Mouse (Mus musculus) lung, embryonic 14.5 days (tissue): ENCODE data around the gene Olfr312. TPM values are rescaled to one million over a fixed set of nuclear protein-coding genes. Genes with fewer than 3 reads are reported as not detected.
A peak's percentile ranks its signal among the peaks of the same experiment; 100 is the strongest.

Source experiments
- ATAC-seq: fragments of 200-750 bp; cut with Nextera tagmentation; 2 replicates; pipeline ENCODE4 v1.8.0; 2017; ENCODE audit warnings: mild to moderate bottlenecking, moderate TSS enrichment, moderate library complexity; ENCODE audit not compliant: insufficient read depth
- DNase-seq: peaks from one replicate; pipeline ENCODE4 v3.0.0-alpha.2; 2015
- H3K27ac ChIP-seq: fragments of 300-500 bp; sonication (generic); 2 replicates; pipeline ENCODE4 v1.5.1; 2014; ENCODE audit warnings: low read depth, mild to moderate bottlenecking, moderate library complexity
- H3K27me3 ChIP-seq: fragments of 300-500 bp; sonication (generic); 2 replicates; pipeline ENCODE4 v1.6.1; 2014; ENCODE audit warnings: low read length, control low read depth; ENCODE audit not compliant: insufficient read depth
- H3K36me3 ChIP-seq: fragments of 300-500 bp; sonication (generic); 2 replicates; pipeline ENCODE4 v1.6.1; 2014; ENCODE audit warnings: control low read depth; ENCODE audit not compliant: insufficient read depth
- H3K4me1 ChIP-seq: fragments of 300-500 bp; sonication (generic); 2 replicates; pipeline ENCODE4 v1.6.1; 2014; ENCODE audit warnings: antibody characterized with exemption, control low read depth; ENCODE audit not compliant: insufficient read depth
- H3K4me2 ChIP-seq: fragments of 300-500 bp; sonication (generic); 2 replicates; pipeline ENCODE4 v1.6.1; 2014; ENCODE audit warnings: mild to moderate bottlenecking
- H3K4me3 ChIP-seq: fragments of 300-500 bp; sonication (generic); 2 replicates; pipeline ENCODE4 v1.5.1; 2014; ENCODE audit warnings: low read depth, low read length
- H3K9ac ChIP-seq: fragments of 300-500 bp; sonication (generic); 2 replicates; pipeline ENCODE4 v1.6.1; 2014
- H3K9me3 ChIP-seq: fragments of 300-500 bp; sonication (generic); 2 replicates; pipeline ENCODE4 v1.6.1; 2016; ENCODE audit warnings: low read depth, low read length, control low read depth
- CTCF ChIP-seq: IDR thresholded peaks from 2 replicates; pipeline ENCODE4 v1.5.1; 2016; ENCODE audit warnings: antibody characterized with exemption, low read depth
- WGBS: fragments of 180-500 bp; shearing (Covaris S2); extraction: QIAGEN DNeasy Blood & Tissue Kit; methylation state at CpG from one replicate; pipeline ENCODE4 v1.1.7; 2014; 5-methylcytosine and 5-hydroxymethylcytosine counted together
- polyA plus RNA-seq: library from polyadenylated mRNA; unstranded; fragments of >200 nt; fragmentation: Nextera tagmentation; extraction: Ambion mirVana; gene quantifications from 2 replicates; pipeline ENCODE4 v1.2.1, GENCODE M21; 2014

Gene Olfr312
- polyA plus RNA-seq, 1 experiment from 2014 or later: not detected

DNA sequence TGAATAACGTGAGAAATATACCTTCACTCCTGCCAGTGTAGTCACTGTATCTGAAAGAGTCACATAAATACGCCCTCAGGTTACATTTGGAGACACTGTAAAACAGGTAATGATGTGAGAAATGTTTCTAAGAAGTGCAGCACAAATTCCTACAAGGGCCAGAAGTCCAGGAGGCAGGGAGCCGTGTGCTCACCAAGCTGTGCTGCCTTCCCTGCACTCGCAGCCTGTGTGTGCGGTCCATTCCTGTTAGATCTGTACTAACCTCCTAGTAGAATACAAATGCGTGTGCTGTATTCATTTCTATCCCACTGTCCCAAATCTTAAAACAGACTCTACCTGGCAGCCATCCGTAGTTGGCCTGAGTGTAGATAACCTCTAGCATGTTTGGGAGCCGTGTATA lies 31.7 kb downstream of the Olfr312 start:
- no peak for DNase-seq
- Histone ChIP-seq H3K27ac (no peak overlapping the region), H3K27me3 (no peaks in the 10 kb centered on the region), H3K36me3 (peaks cover 32% of the 10 kb centered on the region), H3K4me2 (no peak overlapping the region), H3K9me3 (peaks cover 16% of the 10 kb centered on the region; the same call in 1 of the 2 replicates), H3K4me3 (no peak overlapping the region), H3K4me1 (no peaks in the 10 kb centered on the region), H3K9ac (no peak overlapping the region)
- TF ChIP-seq CTCF: no peak
- 93% methylated on average over 8 of the region's 8 CpGs for WGBS
- ATAC-seq: no peak

DNA sequence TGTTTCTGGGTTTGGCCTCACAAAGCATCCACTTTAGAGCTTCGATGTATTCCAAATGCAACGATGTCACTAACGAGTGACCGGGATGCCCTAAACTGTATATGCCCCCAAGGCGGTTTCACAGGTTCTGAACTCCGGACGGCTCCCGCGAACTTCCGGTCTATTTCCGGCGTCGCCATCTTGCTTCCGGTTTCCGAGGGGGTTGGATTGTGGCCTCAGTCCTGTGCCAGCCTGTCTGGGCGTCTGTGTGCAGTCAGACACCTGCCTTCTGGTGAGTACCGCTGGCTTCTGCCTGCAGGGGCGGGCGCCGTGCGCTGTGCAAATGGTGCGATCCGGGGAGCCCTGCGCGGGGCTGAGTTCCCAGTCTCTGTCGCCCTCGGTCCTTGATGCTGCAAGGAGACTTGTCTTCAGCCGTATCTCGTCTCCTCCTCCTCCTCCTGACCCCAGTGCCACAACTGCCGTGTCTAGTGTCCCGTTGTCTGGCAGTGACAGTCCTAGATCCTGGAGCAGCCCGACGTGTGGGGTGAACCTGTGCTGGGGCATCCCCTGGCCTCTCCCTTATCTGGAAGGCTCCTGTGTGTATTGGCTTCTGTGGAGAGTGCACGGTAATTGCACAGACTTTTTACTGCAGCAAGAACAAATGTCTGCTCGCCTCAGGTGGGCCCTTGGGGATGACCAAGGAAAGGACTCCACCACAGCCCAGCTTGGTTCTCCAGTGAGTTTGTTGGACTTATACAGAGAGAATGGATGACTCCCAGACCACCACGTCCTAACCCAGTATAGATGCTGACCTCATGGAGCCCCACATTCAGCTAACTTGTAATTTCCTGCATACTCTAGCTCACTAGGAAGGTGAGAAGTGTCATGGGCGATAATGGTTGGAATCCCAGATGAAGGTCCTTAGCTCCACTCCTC lies 38.3 kb downstream of the Olfr312 start, which contains the start of gene 2810021J22Rik:
Gene 2810021J22Rik (plus strand): TSS at position 178 of the 915 bp plus-strand sequence.
- Histone ChIP-seq H3K27ac (peak within 1 kb of the TSS; percentile 77), H3K9ac (peak within 1 kb of the TSS; percentile 74), H3K4me1 (peaks cover 3% of the 10 kb centered on the region; the same call in 1 of the 2 replicates), H3K4me2 (peak within 1 kb of the TSS; percentile 81), H3K36me3 (peaks cover 7% of the 10 kb centered on the region), H3K9me3 (no peaks in the 10 kb centered on the region), H3K27me3 (no peaks in the 10 kb centered on the region), H3K4me3 (peak within 1 kb of the TSS; percentile 63)
- WGBS: 3% methylated on average over 37 of the region's 37 CpGs
- peak; percentile 26; the same call in 1 of the 2 replicates for TF ChIP-seq CTCF
- peak; percentile 93 for ATAC-seq
- peak; percentile 90 for DNase-seq

DNA sequence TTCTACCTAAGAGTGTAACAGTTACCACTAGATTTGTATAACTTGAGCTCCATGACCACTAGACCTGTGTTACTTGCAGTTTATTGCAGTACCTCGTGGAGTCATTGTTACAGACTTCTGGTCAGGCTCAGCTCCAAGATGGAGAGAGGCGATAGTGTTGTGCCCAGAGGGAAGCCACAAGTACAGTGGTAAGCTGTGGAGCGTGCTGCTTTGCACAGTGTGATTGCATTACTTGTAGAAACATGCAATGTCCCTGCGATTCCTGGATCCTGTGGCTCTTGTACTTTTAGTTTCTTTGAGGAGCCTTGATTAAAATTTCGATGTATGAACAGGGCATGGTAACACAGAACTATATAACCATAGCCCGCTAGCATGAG lies 38.9 kb downstream of the Olfr312 start:
- peak overlapping the region; percentile 74; the same call in 1 of the 2 replicates for H3K9ac ChIP-seq
- H3K4me2 ChIP-seq: peak overlapping the region; percentile 81
- peaks cover 3% of the 10 kb centered on the region; the same call in 1 of the 2 replicates for H3K4me1 ChIP-seq
- ATAC-seq (no peak), DNase-seq (no peak)
- H3K4me3 ChIP-seq: peak overlapping the region; percentile 63
- H3K9me3 ChIP-seq: no peaks in the 10 kb centered on the region
- peaks cover 7% of the 10 kb centered on the region for H3K36me3 ChIP-seq
- H3K27me3 ChIP-seq: no peaks in the 10 kb centered on the region
- no peak overlapping the region for H3K27ac ChIP-seq
- no peak for TF ChIP-seq CTCF
- 78% methylated on average over 6 of the region's 6 CpGs for WGBS

GRCm38 (mm10) chr11:58870961-58871360 lies 41.9 kb downstream of the Olfr312 start:
- H3K27me3 ChIP-seq: no peaks in the 10 kb centered on the region
- 78% methylated on average over 4 of the region's 4 CpGs for WGBS
- H3K36me3 ChIP-seq: peaks cover 9% of the 10 kb centered on the region
- no peak overlapping the region for H3K9ac ChIP-seq
- no peak overlapping the region for H3K27ac ChIP-seq
- no peak overlapping the region for H3K4me2 ChIP-seq
- TF ChIP-seq CTCF: no peak
- H3K4me3 ChIP-seq: no peak overlapping the region
- H3K9me3 ChIP-seq: no peaks in the 10 kb centered on the region
- peaks cover 3% of the 10 kb centered on the region; the same call in 1 of the 2 replicates for H3K4me1 ChIP-seq
- DNase-seq (no peak), ATAC-seq (no peak)

GRCm38 (mm10) chr11:58883756-58884155 lies 54.7 kb downstream of the Olfr312 start:
- peaks cover 24% of the 10 kb centered on the region for H3K36me3 ChIP-seq
- WGBS: 82% methylated on average over 8 of the region's 8 CpGs
- TF ChIP-seq CTCF: no peak
- no peak for DNase-seq
- no peak overlapping the region for H3K9ac ChIP-seq
- ATAC-seq: no peak
- H3K9me3 ChIP-seq: no peaks in the 10 kb centered on the region
- H3K4me3 ChIP-seq: no peak overlapping the region
- no peaks in the 10 kb centered on the region for H3K27me3 ChIP-seq
- no peaks in the 10 kb centered on the region for H3K4me1 ChIP-seq
- H3K27ac ChIP-seq: no peak overlapping the region
- H3K4me2 ChIP-seq: no peak overlapping the region

Other genes with a start within 250 kb of the Olfr312 start
- not detected in 2 replicates for gene Olfr324, start 234.1 kb upstream of the Olfr312 start, polyA plus RNA-seq
- not detected in 2 replicates for gene 2210407C18Rik, start 213.2 kb upstream of the Olfr312 start, polyA plus RNA-seq
- gene Olfr323, start 198.7 kb upstream of the Olfr312 start, polyA plus RNA-seq: not detected in 2 replicates
- gene Trim58, start 188.8 kb upstream of the Olfr312 start, polyA plus RNA-seq: 0.11 TPM in 1 of 2 replicates, not detected in the other
- gene Olfr322, start 170.5 kb upstream of the Olfr312 start, polyA plus RNA-seq: not detected in 2 replicates
- gene Olfr320, start 148.1 kb upstream of the Olfr312 start, polyA plus RNA-seq: not detected in 2 replicates
- not detected in 2 replicates for gene Olfr319, start 130.1 kb upstream of the Olfr312 start, polyA plus RNA-seq
- not detected in 2 replicates for gene Olfr318, start 105.2 kb upstream of the Olfr312 start, polyA plus RNA-seq
- gene Olfr317, start 90.0 kb upstream of the Olfr312 start, polyA plus RNA-seq: not detected in 2 replicates
- gene Olfr316, start 76.5 kb upstream of the Olfr312 start, polyA plus RNA-seq: not detected in 2 replicates
- gene Olfr315, start 56.0 kb upstream of the Olfr312 start, polyA plus RNA-seq: not detected in 2 replicates
- 0.11 TPM in 1 of 2 replicates, not detected in the other for gene Olfr314, start 46.3 kb upstream of the Olfr312 start, polyA plus RNA-seq
- not detected in 2 replicates for gene Fam183b, start 27.3 kb upstream of the Olfr312 start, polyA plus RNA-seq
- not detected in 2 replicates for gene Olfr313, start 14.2 kb upstream of the Olfr312 start, polyA plus RNA-seq
- not detected in 2 replicates for gene Olfr311, start 10.0 kb downstream of the Olfr312 start, polyA plus RNA-seq
- gene Gm12258, start 17.9 kb downstream of the Olfr312 start, polyA plus RNA-seq: 7.2 and 9.3 TPM in 2 replicates
- 5.8 and 9.2 TPM in 2 replicates for gene 2810021J22Rik, start 38.0 kb downstream of the Olfr312 start, polyA plus RNA-seq
- gene Zfp39, start 75.0 kb downstream of the Olfr312 start, polyA plus RNA-seq: 7.8 and 7.9 TPM in 2 replicates
- gene Btnl10, start 88.7 kb downstream of the Olfr312 start, polyA plus RNA-seq: not detected in 2 replicates
- gene Rnf187, start 109.7 kb downstream of the Olfr312 start, polyA plus RNA-seq: 273 and 293 TPM in 2 replicates
- gene Hist3h2ba, start 119.7 kb downstream of the Olfr312 start, polyA plus RNA-seq: 9.0 and 9.5 TPM in 2 replicates
- gene Hist3h2a, start 125.4 kb downstream of the Olfr312 start, polyA plus RNA-seq: 18.1 and 18.5 TPM in 2 replicates
- gene Trim17, start 125.4 kb downstream of the Olfr312 start, polyA plus RNA-seq: 0.14 and 0.22 TPM in 2 replicates
- gene Trim11, start 148.9 kb downstream of the Olfr312 start, polyA plus RNA-seq: 17.2 and 18.2 TPM in 2 replicates